Mouse (Mus musculus) thymus, adult 2 months (tissue): ENCODE results near the gene Tulp1.

ENCODE experiments used
- CTCF ChIP-seq: fragments of 200-500 bp; IDR thresholded peaks from 2 replicates; pipeline ENCODE4 v1.5.1; 2012; ENCODE audit warnings: mild to moderate bottlenecking, control low read depth, low read length, moderate library complexity, borderline replicate concordance; ENCODE audit not compliant: control insufficient read depth, poor library complexity, insufficient read depth; ENCODE audit errors: extremely low read depth
- POLR2A ChIP-seq: fragments of 200-500 bp; IDR thresholded peaks from 2 replicates; pipeline ENCODE4 v1.6.1; 2012; ENCODE audit warnings: mild to moderate bottlenecking, low read length, control low read depth, moderate library complexity; ENCODE audit not compliant: control insufficient read depth, poor library complexity, insufficient read depth; ENCODE audit errors: extremely low read depth

- no peak for TF ChIP-seq CTCF
- no peak for TF ChIP-seq POLR2A
These were observed 48.5 kb downstream of the Tulp1 start for GRCm38 (mm10) chr17:28316476-28316875.
